Mouse (Mus musculus) ovary, adult 18-20 months (tissue): Measurements from ENCODE around the gene Cops2.
A peak's percentile ranks its signal among the peaks of the same experiment; 100 is the strongest.

Experiments
- DNase-seq: peaks from one replicate; pipeline ENCODE4 v3.0.0; 2022; ENCODE audit warnings: low spot score, mixed read lengths

The Cops2 gene

DNA sequence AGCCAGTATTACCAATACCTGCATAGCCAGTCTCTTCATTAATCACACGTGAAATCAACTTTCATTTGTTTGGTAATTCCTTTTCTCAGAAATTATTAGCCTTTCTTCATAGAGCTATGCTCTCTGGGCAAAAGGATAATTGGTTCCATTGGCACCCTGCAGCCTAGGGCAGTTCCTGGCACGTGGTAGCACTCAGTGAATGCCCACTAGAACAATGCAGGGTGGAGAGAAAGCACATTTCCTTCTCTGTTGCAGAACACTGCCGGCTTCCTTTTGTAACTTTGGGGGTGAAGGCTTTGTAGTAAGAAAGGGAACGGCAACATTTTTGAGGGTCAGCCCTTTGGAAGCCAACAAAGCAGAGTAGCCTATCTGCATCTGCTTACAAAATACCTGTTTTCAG is 32.7 kb downstream of the Cops2 start:
- DNase-seq = no peak

GRCm38 (mm10) chr2:125820397-125820796 is 38.5 kb downstream of the Cops2 start:
- DNase-seq = no peak

GRCm38 (mm10) chr2:125813972-125814595 is 44.9 kb downstream of the Cops2 start:
- DNase-seq = no peak

- DNase-seq = no peak
These were observed 47.6 kb downstream of the Cops2 start for GRCm38 (mm10) chr2:125811332-125811731.

GRCm38 (mm10) chr2:125809551-125809950 is 49.4 kb downstream of the Cops2 start:
- DNase-seq = no peak

- no peak for DNase-seq
These were observed 53.1 kb downstream of the Cops2 start for GRCm38 (mm10) chr2:125805826-125806225.

GRCm38 (mm10) chr2:125801947-125802346 is 57.0 kb downstream of the Cops2 start:
- no peak for DNase-seq

GRCm38 (mm10) chr2:125801038-125801437 is 57.9 kb downstream of the Cops2 start:
- DNase-seq = peak; percentile 13

DNA sequence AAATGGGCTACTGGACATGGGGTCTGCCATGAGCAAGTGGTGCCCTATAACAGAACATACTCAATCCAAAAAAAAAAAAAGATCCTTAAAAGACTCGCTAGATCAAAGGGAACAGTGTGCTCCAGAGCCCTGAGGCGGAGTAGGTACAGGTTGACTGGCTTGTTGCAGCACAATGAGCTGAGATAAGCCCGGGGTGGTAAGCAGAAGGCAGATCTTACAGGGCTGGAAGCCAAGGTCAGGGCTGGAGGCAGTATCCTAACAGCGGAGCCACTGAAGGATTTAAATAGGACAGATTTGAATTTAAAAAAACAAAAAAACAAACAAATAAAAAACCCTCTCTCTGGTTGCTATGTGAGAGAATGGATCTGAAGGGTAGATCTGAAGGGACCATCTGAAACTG is 58.5 kb downstream of the Cops2 start:
- peak; percentile 64 for DNase-seq

- DNase-seq = no peak
These were observed 61.1 kb downstream of the Cops2 start for GRCm38 (mm10) chr2:125797872-125798271.

DNA sequence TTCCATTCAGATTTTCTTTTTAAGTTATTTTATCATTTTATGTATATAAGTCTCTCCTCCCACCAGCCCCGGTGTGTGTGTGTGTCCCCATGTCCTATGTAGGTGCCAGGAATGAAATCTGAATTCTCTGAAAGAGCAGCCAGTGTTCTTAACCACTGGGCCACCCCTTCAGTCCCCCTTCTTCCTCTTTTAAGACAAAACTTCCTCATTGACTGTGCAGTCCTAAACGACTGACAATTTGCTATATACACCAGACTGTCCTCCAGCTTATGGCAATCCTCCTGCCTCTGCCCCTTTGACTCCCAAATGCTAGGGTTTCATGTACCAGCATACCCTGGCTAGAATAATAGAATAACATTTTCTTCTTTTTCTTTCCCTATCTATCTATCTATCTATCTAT is 63.8 kb downstream of the Cops2 start:
- DNase-seq = no peak

GRCm38 (mm10) chr2:125794166-125794565 is 64.8 kb downstream of the Cops2 start:
- no peak for DNase-seq

- DNase-seq = no peak
These were observed 66.1 kb downstream of the Cops2 start for GRCm38 (mm10) chr2:125792879-125793261.

DNA sequence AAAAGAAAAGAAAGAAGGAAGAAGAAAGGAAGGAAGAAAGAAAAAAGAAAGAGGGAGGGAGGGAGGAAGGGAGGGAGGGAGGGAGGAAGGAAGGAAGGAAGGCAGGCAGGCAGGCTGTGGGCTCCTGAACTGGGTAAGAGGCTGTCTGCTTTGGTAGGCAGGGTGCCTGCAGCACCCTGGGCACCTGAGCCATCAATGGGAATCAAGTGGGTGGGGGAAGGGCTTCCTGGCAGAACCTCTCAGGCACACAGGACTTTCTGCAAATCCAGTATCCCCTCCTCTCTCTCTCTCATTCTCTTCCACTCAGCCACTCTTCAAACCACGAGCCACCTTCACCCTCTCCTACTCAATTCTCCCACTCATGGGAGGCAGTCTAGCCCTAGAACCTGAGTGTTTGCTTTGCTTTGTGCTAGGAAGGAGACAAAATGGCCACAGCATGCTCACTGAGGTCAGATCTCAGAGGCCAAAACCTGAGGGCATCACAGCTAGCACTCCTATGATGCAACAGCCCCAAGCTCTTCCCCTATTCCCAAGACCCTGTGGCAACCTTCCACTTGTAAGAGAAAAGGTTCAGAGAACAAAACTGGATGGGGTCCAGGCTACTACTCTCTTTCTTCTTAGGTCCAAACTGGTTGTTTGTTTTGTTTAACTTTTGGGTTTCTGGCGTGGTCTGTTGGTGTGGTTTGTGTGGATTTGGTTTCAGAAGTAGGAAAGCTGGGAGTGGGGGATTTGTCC is 66.6 kb downstream of the Cops2 start:
- DNase-seq = no peak

DNA sequence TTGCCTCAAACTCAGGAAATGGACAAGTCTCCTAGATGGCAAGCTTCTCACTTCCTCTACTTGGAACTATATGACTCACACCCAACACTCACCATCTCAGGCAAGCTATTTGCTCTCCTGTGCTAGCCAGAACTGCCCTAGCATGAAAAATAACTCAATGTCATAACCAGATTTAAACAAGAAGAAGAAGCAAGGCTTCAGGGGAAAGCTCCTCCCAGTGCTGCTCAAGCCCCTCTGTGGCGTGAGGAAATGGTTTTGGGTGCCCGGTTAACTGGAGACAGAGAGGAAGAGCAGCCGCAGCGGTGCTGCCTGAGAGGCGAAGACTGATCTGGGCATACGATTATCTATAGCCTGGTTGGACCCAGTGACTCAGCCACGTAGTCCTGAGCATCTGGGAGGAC is 67.5 kb downstream of the Cops2 start:
- DNase-seq = no peak

DNA sequence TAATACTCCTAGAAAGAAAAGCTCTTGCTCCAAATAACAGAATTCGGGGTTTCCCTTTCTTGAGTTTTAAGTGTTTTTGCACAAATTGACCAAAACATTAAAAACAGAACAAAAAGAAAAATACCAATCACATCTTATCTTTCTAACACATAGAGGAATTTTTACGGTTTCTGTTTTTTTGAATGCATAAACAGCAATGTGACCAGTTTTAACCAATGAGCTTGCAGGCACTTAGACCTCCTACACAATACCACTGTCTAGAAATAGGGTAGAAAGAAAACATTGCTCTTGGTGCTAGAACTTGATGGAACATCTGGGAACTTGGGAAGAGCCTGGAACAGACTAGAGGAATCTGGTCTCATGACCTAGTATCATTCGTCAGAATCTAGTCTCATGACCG is 68.7 kb downstream of the Cops2 start:
- DNase-seq = no peak

GRCm38 (mm10) chr2:125789265-125789664 is 69.7 kb downstream of the Cops2 start:
- no peak for DNase-seq

DNA sequence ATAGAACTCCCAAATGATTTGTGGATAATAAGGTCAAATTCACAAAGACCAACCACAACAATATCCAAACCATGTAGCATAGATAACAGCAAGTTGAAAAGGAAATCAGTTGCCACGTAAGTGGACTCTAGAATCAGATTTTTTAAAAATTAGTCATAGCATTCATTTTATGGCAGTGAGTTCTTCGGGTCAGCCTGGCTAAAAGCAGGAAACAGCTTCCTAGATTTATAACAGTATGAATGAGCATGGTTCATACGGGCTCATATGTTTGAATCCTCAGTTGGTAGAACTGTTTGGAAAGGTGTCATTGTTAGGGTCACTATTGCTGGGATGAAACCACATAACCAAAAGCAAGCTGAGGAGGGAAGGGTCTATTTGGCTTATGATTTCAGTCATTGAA is 70.2 kb downstream of the Cops2 start:
- no peak for DNase-seq

- no peak for DNase-seq
These were observed 70.6 kb downstream of the Cops2 start for GRCm38 (mm10) chr2:125788351-125788750.

DNA sequence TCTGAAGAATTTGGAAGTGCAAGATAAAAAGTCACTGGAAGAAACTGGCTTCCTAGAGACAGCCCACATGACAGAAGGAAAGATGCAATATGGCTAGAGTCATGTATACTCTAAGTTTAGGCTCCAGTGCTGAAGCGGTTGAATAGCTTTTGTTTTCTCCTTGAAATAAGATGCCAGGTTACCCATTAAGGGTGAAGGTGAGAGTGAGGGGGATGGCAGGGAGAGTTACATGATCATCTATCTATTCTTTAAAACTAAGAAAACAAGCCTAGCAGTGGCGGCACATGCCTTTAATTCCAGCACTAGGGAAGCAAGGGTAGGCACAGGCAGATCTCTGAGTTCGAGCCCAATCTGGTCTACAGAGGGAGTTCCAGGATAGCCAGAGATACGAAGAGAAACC is 73.9 kb downstream of the Cops2 start:
- no peak for DNase-seq

- DNase-seq = no peak
These were observed 74.5 kb downstream of the Cops2 start for GRCm38 (mm10) chr2:125784392-125784791.

DNA sequence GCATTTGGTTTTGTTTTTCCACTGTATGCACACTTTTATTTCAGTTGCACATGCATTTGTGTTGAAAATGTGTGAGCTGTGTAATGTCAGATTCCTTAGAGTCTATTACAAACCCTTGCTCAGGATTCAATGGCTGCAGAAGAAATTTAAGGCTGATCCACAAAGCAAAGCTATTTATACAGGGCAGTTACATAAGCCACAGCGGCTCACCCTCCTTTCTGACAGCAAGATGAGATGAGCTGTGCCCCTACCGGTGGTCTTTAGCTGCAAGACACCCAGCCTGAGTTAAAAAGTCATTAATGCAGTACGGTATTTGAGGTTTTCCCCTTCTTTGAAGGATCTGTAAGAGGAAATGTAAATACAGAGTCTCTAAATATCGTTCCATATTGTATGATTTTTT is 75.1 kb downstream of the Cops2 start:
- no peak for DNase-seq

DNA sequence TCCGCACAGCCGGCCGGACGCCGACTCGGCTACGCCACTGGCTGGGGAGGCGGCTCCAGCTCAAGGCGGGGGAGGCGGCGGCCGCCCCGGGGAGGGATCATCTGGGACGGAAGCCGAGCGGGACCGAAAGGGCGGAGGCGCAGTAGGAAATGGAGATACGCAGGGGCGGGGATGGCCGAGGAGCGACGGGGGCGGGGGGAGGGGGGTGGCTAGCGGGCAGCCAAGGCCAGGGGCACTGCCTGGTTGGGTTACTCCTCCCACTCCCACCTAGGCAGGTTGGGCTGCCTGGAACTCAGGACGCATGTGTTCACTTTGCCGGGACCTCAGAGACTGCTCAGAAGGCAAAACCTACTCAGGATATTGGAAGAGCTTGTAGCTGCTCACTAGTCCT is 76.2 kb downstream of the Cops2 start, which contains the start of gene Secisbp2l:
Gene Secisbp2l (minus strand): TSS at position 152 of the 391 bp plus-strand sequence.
- peak; percentile 91 for DNase-seq
